Mouse (Mus musculus): Measurements from ENCODE around the gene Shc3.

- TF ChIP-seq CTCF (IDR thresholded peaks at IDR 0.05; ENCODE audit: low read depth) = no peak
- no peak for TF ChIP-seq EP300 (optimal IDR thresholded peaks at IDR 0.05)
Observed at GRCm38 (mm10) chr13:51595404-51595803, 26.2 kb upstream of the Shc3 start.
